17 mouse cellular contexts compared by ENCODE assay signal in genomic region chr2:129596555-129597172, GRCm38 (mm10). TPM values are rescaled to one million over a fixed set of nuclear protein-coding genes. Genes with fewer than 3 reads are reported as not detected.
DNase-seq lines count a peak whose midpoint lies in the region; ATAC-seq lines count a peak whose summit lies in the region.
"Had no signal": no experiment of that assay in that cellular context is flagged by ENCODE, and none has a peak within 500 bp of the region (broad histone marks: within the 10 kb centered on the region; RNA-seq: fewer than 3 reads in every experiment).

No protein-coding gene starts in this region.

- H3K4me1 ChIP-seq in hindbrain, embryonic 10.5 days (replicated peaks), result peaks cover 59% of the 10 kb centered on the region

- peak; percentile 46 for DNase-seq in cerebellum, adult 11-12 months
- DNase-seq in left cerebral cortex, adult 18-20 months (ENCODE audit: low spot score in 2 of 2), result peak; percentile 77 to 83
- DNase-seq in left cerebral cortex, postnatal 10 days (ENCODE audit: extremely low spot score in 1 of 2, low spot score in 2 of 2), result no peak
- peak; percentile 88 for DNase-seq in brain, adult 2 months (ENCODE audit: low read depth, low spot score)
- DNase-seq in left cerebral cortex, postnatal 25 days (ENCODE audit: low spot score in 2 of 2), result peak; percentile 64 to 92
- DNase-seq in hindbrain, embryonic 10.5 days (ENCODE audit: low spot score), result no peak
- DNase-seq: gastrocnemius, postnatal 36 days; kidney, adult 18-20 months; kidney, postnatal 25 days; thymus, postnatal 14 days had no signal

- H3K27me3 ChIP-seq in hindbrain, embryonic 10.5 days (ENCODE audit: insufficient read depth, poor library complexity, severe bottlenecking), result peaks cover 15% of the 10 kb centered on the region
- H3K27me3 ChIP-seq: embryonic facial prominence, embryonic 15.5 days; forebrain, embryonic 15.5 days; stomach, embryonic 15.5 days had no signal

- no peak overlapping the region; the same call in 1 of the 2 replicates for H3K27ac ChIP-seq in hindbrain, embryonic 10.5 days
- H3K27ac ChIP-seq: embryonic facial prominence, embryonic 15.5 days; forebrain, embryonic 15.5 days; hindbrain, embryonic 14.5 days; limb, embryonic 13.5 days; stomach, embryonic 15.5 days had no signal

- intact Hi-C loops in left cerebral cortex, postnatal 10 days (cut with DNase I), result no loop called here
- intact Hi-C loops in left cerebral cortex, postnatal 25 days (cut with DNase I), result loop anchor here (2.0 kb wide), 1 partner anchor 30 kb away; no protein-coding TSS in a partner anchor

- 89% methylated on average over 15 of the region's 15 CpGs for WGBS in hindbrain, embryonic 10.5 days

- H3K9me3 ChIP-seq in hindbrain, embryonic 10.5 days, result no peaks in the 10 kb centered on the region
- H3K9me3 ChIP-seq: embryonic facial prominence, embryonic 15.5 days; forebrain, embryonic 15.5 days; limb, embryonic 13.5 days; stomach, embryonic 15.5 days had no signal

- no peak overlapping the region for H3K4me3 ChIP-seq in hindbrain, embryonic 10.5 days
- H3K4me3 ChIP-seq: embryonic facial prominence, embryonic 15.5 days; forebrain, embryonic 15.5 days; limb, embryonic 13.5 days; stomach, embryonic 15.5 days had no signal

- no peak for ATAC-seq in cerebellum, adult (ENCODE audit: insufficient number of reproducible peaks, low FRiP score, low TSS enrichment)
- no peak for ATAC-seq in activated CD4-positive, CD25-positive, alpha-beta regulatory T cell, adult 4 months
- ATAC-seq: forebrain, embryonic 15.5 days had no signal

- H3K36me3 ChIP-seq in hindbrain, embryonic 10.5 days, result no peaks in the 10 kb centered on the region
- H3K36me3 ChIP-seq: embryonic facial prominence, embryonic 15.5 days; forebrain, embryonic 15.5 days; limb, embryonic 13.5 days; stomach, embryonic 15.5 days had no signal

RNA-seq across cellular contexts. Expression of gene Sirpa, which starts 4.0 kb away (rescaled TPM):
- total RNA-seq in left cerebral cortex, adult 18-20 months (2021), result 100 to 1,000 TPM; 370 to 383 TPM
- 100 to 1,000 TPM; 289 to 299 TPM for total RNA-seq in left cerebral cortex, postnatal 10 days (2021)
- total RNA-seq in left cerebral cortex, postnatal 25 days (2021), result 100 to 1,000 TPM; 387 to 409 TPM
- 19.6 and 20.9 TPM in 2 replicates for polyA plus RNA-seq in hindbrain, embryonic 10.5 days (2016; fragmentation: Nextera tagmentation; extraction: Ambion mirVana)
- polyA plus RNA-seq in activated CD4-positive, CD25-positive, alpha-beta regulatory T cell, adult 4 months (2017; shearing (Covaris generic)), result under 1 TPM in 1 of 2 experiments, not detected in 1; 0.16 TPM

Comparison
In these comparisons a context has a peak if more than half of its experiments do, and no peak if none do; other contexts are left out.
1. DNase-seq: peak in cerebellum, adult 11-12 months (single experiment), left cerebral cortex, adult 18-20 months (2 of 2), brain, adult 2 months (single experiment) and left cerebral cortex, postnatal 25 days (2 of 2); none in left cerebral cortex, postnatal 10 days (0 of 2) and hindbrain, embryonic 10.5 days (single experiment).